Mouse (Mus musculus): ENCODE results near the gene Vps54.
"Not testable (repeated sequence)": the region's sequence is repeated elsewhere in the genome, so short reads cannot be mapped to it uniquely, and the experiment has no call there.

Gene Vps54

DNA sequence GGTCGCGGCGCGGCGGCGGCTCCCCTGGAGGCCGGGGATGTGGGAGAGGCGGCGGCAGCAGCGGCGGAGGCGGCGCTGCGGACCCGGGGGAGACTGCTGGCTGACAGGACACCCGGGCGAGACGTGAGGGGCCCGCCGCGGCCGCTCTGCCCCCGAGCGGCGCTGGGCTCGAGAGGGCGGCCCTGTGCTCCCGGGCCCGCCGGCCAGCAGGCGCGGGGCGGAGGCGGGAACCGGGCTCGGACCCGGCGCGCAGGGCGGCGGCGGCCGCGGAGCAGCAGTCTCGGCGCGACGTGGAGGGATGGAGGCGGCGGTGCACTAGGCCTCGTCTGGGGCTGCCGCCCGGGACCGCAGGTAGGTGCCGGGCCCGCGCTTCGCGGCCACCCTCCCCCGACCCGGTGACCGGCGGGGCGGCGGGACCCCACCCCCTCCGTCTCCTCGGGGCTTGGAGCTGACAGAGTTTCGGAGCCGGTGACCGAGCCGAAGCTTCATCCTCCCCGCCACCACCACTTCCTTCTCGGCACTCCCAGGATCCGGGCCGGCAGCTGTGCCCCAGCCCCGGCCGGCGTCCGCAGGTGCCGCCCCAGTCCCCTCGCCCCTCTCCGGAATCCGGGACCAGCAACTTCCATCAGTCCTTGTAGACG is at the start of gene Vps54:
Gene Vps54 (plus strand): TSS at position 261 of the 641 bp plus-strand sequence.
- no peak for DNase-seq (ENCODE audit: low spot score)

DNA sequence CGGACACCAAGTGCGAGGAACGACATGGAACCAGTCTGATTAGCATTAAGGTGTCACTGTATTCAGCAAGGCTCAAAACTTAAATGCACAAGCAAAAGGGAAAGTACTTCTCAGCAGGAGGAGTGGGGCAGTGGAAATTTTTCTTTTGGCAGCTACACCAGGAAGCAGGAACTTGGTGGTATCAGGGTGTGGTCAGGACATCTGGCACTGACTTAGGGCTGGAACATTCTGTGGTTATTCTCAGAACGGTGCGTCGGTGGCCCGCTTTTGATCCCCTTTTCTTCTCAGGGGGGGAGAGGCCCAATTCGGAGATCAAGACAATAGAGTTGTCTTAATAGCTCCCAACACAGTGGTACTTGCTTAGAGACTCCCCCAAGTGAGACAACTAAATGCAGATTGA is 47.3 kb upstream of the Vps54 start:
- not testable (repeated sequence) for DNase-seq (ENCODE audit: low spot score)

- no peak for DNase-seq (ENCODE audit: low spot score)
Observed at GRCm38 (mm10) chr11:21194851-21195250, 44.2 kb upstream of the Vps54 start.

DNA sequence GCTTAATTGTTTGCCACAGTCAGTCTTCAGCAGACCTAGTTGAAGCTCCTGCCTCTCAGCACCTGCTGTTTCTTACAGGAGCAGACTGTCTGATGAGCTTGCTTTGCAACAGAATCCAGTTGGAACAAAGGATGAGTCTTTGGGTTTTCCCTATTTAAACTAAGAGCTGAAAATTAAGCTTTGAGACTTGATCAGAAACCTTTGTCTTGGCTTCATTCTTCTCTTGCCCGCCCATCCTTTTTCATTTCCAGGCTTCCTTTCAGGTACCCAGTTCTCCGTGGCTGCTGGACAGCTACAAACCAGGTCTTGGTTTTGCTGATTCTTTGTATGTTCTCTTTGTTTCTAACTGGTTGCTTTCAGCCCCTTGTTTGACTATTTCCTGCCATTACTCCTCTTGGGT is 30.0 kb upstream of the Vps54 start:
- DNase-seq (ENCODE audit: low spot score) = no peak

DNA sequence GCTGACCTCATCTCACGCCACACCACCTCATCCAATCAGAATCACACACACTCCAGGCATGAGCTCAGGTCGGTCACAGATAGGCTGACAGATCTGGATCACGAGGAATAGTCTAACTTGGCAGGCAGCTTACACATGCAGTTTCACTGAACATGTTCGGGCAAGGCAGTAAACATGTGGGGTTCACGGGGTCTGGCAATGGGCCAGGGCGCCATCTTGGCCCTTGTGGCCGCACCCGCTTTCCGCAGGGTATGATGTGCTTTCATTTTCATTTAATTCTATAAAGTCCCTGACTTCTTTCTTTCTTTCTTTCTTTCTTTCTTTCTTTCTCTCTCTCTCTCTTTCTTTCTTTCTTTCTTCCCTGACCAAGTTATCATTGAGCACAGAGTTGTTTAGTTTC is 29.4 kb upstream of the Vps54 start:
- not testable (repeated sequence) for DNase-seq (ENCODE audit: low spot score)

DNA sequence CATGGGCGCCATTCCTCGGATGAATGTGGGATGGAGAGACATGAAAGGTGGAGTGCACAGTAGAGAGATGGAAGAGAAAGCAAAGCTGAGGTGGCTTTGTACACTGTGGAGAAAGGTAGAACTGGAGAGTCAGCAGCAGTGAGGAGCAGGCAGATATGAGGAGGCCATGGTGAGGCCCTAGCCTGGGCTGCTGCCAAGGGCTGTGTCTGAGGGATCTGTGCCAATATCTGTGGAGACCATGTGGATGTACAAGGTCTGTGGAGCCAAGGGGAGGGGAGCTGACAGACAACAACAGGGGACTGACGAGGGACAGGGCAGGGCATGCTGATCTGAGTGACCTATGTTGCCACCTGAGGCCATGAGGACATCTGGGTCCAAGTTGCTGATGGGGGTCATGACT is 21.7 kb upstream of the Vps54 start:
- DNase-seq (ENCODE audit: low spot score) = no peak

DNA sequence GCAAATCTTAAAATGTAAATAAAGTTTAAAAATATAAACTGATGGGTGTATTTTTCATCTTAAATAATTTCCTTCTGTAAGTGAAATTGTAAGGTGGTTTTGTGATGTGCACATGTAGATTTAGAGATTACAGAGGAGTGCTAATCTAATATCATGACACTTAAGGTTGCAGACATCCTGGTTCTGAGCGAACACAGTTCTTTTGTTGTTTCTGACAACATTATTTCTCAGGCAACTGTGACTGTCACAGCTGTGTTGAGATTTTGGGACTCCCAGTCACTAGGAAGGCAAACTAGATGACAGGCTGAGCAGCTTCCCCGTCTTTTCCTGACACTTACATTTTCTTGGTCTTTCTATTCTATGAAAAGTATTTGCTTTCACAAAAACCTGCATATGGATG is 19.8 kb upstream of the Vps54 start:
- no peak for DNase-seq (ENCODE audit: low spot score)

GRCm38 (mm10) chr11:21219851-21220587 is 19.1 kb upstream of the Vps54 start:
- no peak for DNase-seq (ENCODE audit: low spot score)

GRCm38 (mm10) chr11:21220754-21221153 is 18.3 kb upstream of the Vps54 start:
- no peak for DNase-seq (ENCODE audit: low spot score)

DNA sequence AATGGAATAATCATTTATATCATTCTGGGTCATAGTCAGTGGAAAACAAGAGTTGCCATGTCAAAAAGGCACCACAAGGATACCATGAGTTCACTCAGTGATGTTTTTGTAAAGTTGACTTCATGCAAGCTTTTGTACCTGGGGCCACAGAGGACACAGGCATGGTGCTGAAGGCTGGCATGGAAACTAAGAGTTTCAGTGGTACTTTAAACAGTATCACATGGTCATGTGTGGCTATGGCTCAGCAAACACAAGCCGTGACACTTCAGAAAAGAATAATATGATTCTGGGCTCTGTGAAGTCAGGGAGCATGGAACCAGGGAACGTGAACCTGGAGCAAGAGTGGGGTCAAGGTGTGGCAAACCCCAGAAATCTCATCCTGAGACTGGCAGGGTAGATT is 17.7 kb upstream of the Vps54 start:
- DNase-seq (ENCODE audit: low spot score) = no peak

GRCm38 (mm10) chr11:21222606-21223207 is 16.4 kb upstream of the Vps54 start:
- DNase-seq (ENCODE audit: low spot score) = no peak

- DNase-seq (ENCODE audit: low spot score) = no peak
Observed at GRCm38 (mm10) chr11:21223539-21223938, 15.5 kb upstream of the Vps54 start.

DNA sequence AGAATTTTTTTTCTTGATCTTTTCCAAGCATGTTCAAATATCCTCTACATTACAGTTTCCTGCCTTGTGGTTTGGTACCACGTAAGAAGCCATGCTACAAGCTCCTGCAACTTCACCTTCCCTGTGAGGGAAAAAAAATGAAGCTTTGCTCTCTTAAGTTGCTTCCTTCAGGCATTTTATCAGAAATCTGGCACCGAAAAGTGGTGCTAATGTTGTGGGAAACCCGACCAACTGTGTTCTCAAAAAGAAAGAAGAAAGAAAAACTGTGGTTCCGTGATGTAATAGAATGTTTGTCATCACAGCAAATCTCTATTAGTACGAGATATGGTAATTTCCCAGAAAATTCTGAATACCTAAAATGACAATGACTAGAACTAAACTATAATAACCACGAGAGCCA is 15.0 kb upstream of the Vps54 start:
- DNase-seq (ENCODE audit: low spot score) = no peak

DNA sequence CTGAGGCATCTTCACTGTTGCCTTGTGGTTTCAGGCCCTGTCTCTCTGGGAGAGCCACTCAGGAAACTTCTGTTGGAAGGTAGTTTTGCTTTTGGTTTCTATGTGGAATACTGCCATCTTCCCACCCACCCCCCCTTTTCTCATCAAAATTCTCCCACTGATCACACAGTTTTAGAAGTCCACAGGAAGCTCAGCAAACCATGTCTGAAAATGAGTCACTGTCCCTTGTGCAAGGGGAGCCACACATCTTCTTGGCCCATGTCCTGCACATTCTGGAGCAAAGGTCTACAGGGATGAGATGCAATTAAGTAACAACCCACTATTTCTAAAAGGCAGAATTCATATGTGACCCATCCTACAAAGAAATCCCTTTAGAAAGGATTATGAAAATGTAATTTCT is 14.6 kb upstream of the Vps54 start:
- DNase-seq (ENCODE audit: low spot score) = no peak

- no peak for DNase-seq (ENCODE audit: low spot score)
Observed at GRCm38 (mm10) chr11:21224983-21225382, 14.1 kb upstream of the Vps54 start.

DNA sequence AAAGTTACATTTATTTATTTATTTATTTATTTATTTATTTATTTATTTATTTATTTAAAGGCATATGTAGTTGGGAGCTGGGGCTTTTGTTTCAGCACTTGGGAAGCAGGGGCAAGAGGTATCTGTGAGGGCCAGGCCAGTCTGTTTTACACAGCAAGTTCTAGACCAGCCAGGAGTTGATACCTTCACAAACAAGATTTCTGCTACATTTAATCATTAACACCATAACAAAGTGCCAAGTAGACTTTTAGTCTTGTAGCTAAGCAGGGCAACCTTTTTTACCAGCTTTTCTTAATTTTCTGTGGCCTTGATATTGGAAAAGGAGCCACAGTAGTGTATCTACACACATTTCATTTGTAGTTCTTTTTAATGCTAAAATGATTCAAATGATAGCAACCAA is 3.7 kb upstream of the Vps54 start:
- no peak for DNase-seq (ENCODE audit: low spot score)

GRCm38 (mm10) chr11:21235821-21236220 is 3.3 kb upstream of the Vps54 start:
- DNase-seq (ENCODE audit: low spot score) = no peak

DNA sequence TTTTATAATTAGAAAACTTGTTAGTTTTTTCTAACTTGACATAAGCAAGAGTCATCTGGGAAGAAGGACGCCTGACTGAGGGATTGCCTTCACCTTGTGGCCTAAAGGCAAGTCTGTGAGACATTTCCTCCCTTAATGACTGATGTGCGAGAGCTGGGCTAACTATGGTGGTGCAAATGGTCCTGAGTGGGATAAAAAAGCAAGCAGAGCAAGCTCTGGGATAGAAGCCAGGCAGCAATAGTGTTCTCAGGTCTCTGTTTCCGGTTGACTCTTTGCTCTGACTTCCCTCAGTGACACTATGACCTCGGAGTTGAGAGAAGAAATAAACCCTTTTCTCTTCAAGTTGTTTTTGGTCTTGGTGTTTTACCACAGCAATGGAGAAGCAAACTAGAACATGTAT is 2.1 kb upstream of the Vps54 start:
- no peak for DNase-seq (ENCODE audit: low spot score)

DNA sequence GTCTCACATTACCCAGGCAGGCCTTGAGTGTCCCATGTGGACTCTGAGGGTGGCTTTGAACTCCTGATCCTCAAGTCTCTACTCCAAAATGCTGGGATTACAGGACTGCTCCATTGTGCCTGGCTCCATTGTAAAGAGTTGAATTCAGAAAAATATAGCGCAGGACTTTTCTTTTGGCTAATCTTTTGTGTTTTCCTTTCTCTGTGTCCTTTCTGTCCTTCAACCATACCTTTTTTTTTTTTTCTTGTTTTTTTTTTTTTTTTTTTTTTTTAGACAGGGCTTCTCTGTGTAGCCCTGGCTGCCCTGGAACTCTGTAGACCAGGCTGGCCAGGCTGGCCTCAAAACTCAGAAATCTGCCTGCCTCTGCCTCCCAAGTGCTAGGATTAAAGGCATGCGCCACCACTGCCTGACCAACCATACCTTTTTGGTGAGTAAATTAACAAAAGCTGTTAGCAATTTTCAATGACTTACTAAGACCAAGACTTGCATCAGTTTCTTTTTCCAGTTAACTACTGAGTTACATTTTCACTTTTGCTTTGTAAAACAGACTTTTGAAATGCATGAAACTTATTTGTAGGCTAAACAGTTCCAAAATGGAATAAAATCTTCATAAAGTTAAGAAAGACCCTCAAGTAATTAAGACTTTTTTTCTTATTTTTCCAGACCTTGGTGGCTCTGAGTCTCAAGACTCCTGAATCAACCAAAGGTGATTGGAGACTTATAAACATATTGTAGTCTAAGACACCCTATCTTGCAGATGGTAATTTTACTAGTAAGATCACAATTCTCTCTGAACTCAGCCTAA is 1.4 kb upstream of the Vps54 start:
- DNase-seq (ENCODE audit: low spot score) = no peak

DNA sequence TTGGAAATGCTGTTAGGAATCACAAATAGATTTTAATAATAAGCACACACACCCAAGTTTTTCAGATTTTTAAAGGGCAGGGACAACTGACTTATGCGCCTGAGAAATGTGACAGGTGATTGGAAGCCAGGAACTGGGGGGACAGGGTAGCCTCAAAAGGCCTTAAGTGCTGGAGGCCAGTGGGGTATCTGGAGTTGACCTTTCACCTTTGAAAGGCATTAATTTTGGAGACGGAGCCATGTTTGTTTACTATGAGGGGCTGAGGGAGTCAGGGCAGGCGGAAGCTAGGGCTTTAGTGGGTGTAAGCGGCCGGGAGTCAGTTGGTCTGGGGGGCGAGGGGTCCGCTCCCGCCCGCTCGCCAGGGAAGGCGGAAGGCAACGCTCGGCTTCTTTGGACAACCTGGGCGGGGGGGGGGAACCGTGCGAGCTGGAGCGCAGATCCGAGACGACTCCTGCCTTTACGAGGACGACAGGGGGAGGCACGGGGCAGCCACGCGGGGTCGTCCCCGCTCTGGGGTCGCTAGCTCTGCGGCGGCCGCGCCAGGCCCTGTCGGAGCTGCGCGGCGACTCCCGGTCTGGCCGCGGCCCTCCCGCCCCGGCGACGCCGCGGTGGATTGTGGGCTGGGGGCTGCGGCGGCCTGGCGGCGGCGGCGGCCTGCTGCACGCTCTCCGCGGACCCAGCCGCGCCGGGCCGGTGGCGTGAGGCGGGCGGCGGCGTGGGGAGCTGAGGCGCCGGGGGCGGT is 631 bp upstream of the Vps54 start:
- DNase-seq (ENCODE audit: low spot score) = no peak

DNA sequence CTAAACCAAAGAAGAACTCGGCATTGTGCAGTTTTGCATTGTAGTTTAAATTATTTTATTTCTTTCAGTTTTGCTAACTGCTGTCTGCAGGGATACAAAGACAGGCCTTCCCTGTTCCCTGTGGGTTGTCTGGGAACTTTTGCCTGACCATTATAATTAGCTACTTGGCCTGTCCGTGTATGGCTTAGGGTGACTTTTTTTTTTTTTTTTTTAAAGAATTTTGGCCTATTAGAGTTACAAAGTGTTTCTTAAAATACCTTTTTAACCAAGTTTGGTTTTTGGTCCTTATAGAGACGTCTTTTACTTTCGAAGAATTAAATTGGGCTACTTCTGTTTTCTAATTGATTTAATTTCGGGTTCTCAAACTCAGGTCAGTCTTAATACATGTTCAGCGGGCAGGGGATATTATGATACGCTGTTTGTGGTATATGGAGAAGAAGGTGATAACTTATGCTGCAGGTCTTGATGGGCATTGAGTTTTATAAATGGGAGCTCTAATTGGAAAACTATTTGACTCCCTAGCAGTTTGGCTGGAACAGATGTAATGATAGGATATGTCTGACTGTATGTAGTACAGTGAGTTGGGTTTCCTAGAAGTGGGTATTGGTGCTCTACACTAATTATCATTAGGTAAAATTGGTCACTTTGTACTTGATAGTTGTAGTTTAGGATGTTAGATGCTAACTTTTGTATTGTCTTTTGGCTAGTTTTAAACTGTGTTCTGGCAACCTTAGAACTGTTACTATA is 855 bp downstream of the Vps54 start:
- DNase-seq (ENCODE audit: low spot score) = no peak

Data from layer of hippocampus, adult 9-10 months (tissue).